Mouse (Mus musculus) thymus, adult 2 months (tissue): ENCODE measurements around the gene Cyp1a2. TPM values are rescaled to one million over a fixed set of nuclear protein-coding genes. Genes with fewer than 3 reads are reported as not detected.

Source experiments
- DNase-seq: peaks from one replicate; pipeline ENCODE4 v3.0.0; 2021
- H3K27ac ChIP-seq: fragments of 200-500 bp; 2 replicates; pipeline ENCODE4 v1.5.1; 2012; ENCODE audit warnings: low read length, control low read depth; ENCODE audit not compliant: control insufficient read depth, insufficient read depth
- H3K27me3 ChIP-seq: fragments of 200-500 bp; 2 replicates; pipeline ENCODE4 v1.6.1; 2012; ENCODE audit warnings: mild to moderate bottlenecking, low read length, moderate library complexity, mixed read lengths; ENCODE audit not compliant: control insufficient read depth, insufficient read depth
- H3K36me3 ChIP-seq: fragments of 200-500 bp; 2 replicates; pipeline ENCODE4 v1.6.1; 2012; ENCODE audit warnings: mild to moderate bottlenecking, low read length, moderate library complexity; ENCODE audit not compliant: control insufficient read depth, insufficient read depth
- H3K4me1 ChIP-seq: fragments of 200-500 bp; replicated peaks from 2 replicates; pipeline ENCODE4 v1.6.1; 2012; ENCODE audit warnings: low read length; ENCODE audit not compliant: control insufficient read depth, insufficient read depth
- H3K4me3 ChIP-seq: fragments of 200-500 bp; 2 replicates; pipeline ENCODE4 v1.5.1; 2012; ENCODE audit warnings: mild to moderate bottlenecking, low read length, control low read depth, moderate library complexity; ENCODE audit not compliant: control insufficient read depth, insufficient read depth
- CTCF ChIP-seq: fragments of 200-500 bp; IDR thresholded peaks from 2 replicates; pipeline ENCODE4 v1.5.1; 2012; ENCODE audit warnings: mild to moderate bottlenecking, control low read depth, low read length, moderate library complexity, borderline replicate concordance; ENCODE audit not compliant: control insufficient read depth, poor library complexity, insufficient read depth; ENCODE audit errors: extremely low read depth
- POLR2A ChIP-seq: fragments of 200-500 bp; IDR thresholded peaks from 2 replicates; pipeline ENCODE4 v1.6.1; 2012; ENCODE audit warnings: mild to moderate bottlenecking, low read length, control low read depth, moderate library complexity; ENCODE audit not compliant: control insufficient read depth, poor library complexity, insufficient read depth; ENCODE audit errors: extremely low read depth
- WGBS: fragments of 180-500 bp; shearing (Covaris S2); methylation state at CpG from one replicate; pipeline ENCODE4 v1.1.7; 2018; 5-methylcytosine and 5-hydroxymethylcytosine counted together
- polyA plus RNA-seq: library from polyadenylated mRNA; depleted of rRNA; stranded (reverse); fragments of >200 nt; gene quantifications from 2 replicates; pipeline ENCODE4 v1.2.3, GENCODE M21; 2012

The Cyp1a2 gene
- polyA plus RNA-seq, 1 experiment, result 1.1 TPM

- TF ChIP-seq POLR2A (peak; percentile 90), CTCF (peak; percentile 98)
- no peaks in the 10 kb centered on the region; the same call in 1 of the 2 replicates for H3K36me3 ChIP-seq
- peak overlapping the region; percentile 87 for H3K27ac ChIP-seq
- peak; percentile 92 for DNase-seq
- peaks cover 64% of the 10 kb centered on the region for H3K4me1 ChIP-seq
- no peaks in the 10 kb centered on the region for H3K27me3 ChIP-seq
- peak overlapping the region; percentile 75 for H3K4me3 ChIP-seq
- 1% methylated on average over 83 of the region's 85 CpGs for WGBS
Measured at GRCm38 (mm10) chr9:57644944-57645893, 38.3 kb downstream of the Cyp1a2 start.

GRCm38 (mm10) chr9:57644442-57644943 lies 39.0 kb downstream of the Cyp1a2 start:
- Histone ChIP-seq H3K4me3 (peak overlapping the region; percentile 75), H3K4me1 (peaks cover 68% of the 10 kb centered on the region), H3K27me3 (no peaks in the 10 kb centered on the region), H3K36me3 (no peaks in the 10 kb centered on the region; the same call in 1 of the 2 replicates), H3K27ac (peak overlapping the region; percentile 87)
- no peak for DNase-seq
- WGBS, result 0% methylated on average over 18 of the region's 18 CpGs
- TF ChIP-seq POLR2A (no peak), CTCF (no peak)

DNA sequence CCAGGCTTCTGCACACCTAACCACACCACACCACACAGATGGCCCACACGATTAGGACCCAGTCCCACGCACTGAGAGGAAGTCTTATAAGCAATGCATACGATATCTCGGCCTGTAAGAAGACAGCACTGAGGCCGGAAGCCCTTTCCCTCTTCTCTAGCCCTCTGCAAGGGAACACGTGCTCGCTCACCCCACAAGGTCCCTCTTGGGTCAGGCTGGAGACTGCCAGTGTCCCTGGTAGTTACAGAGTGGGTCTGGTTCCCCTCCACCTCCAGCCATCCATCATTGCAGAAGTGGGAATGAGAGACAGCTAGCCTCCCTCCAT lies 39.7 kb downstream of the Cyp1a2 start:
- DNase-seq, result peak; percentile 70

DNA sequence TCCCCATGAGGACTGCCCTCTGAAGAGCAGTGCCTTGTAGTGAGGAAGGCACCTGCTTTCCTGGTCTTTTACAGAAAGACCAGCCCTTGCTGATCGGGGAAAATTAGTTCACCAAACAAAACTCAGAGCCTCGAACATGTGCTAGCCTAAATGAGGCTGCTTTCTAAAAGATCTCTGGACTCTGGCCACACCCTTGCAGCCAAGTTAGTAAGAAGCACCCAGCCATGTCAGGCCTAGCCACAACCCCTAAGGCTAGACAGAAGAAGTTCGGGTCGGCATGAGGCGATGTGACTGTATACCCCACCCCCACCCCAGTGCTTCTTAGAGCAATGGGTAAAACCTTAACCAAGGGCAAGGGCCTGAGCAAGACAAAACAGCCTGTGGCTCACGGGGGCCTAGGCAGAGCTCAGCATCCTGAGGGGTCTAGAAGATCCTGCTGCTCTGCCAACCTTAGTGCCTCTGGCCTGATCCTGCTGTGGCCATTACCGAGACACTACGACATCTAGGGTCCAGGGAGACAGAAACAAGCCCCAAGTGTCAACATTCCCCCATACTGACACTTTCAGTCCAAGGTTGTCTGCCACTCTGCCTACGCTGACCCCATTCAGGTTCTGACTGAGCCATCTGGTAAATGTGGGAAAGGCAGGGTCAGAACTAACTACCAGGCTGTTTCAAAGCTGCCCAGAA lies 40.2 kb downstream of the Cyp1a2 start:
- H3K27me3 ChIP-seq, result no peaks in the 10 kb centered on the region
- no peak for DNase-seq
- WGBS, result 6% methylated on average over 9 of the region's 9 CpGs

More for the DNA sequence above, 39.7 kb downstream of the Cyp1a2 start:
- TF ChIP-seq CTCF (no peak), POLR2A (no peak)
- peak overlapping the region; percentile 87 for H3K27ac ChIP-seq
- H3K36me3 ChIP-seq, result no peaks in the 10 kb centered on the region; the same call in 1 of the 2 replicates
- WGBS, result 3% methylated on average over 7 of the region's 7 CpGs
- H3K4me1 ChIP-seq, result peaks cover 73% of the 10 kb centered on the region
- H3K27me3 ChIP-seq, result no peaks in the 10 kb centered on the region
- peak overlapping the region; percentile 56 for H3K4me3 ChIP-seq

DNA sequence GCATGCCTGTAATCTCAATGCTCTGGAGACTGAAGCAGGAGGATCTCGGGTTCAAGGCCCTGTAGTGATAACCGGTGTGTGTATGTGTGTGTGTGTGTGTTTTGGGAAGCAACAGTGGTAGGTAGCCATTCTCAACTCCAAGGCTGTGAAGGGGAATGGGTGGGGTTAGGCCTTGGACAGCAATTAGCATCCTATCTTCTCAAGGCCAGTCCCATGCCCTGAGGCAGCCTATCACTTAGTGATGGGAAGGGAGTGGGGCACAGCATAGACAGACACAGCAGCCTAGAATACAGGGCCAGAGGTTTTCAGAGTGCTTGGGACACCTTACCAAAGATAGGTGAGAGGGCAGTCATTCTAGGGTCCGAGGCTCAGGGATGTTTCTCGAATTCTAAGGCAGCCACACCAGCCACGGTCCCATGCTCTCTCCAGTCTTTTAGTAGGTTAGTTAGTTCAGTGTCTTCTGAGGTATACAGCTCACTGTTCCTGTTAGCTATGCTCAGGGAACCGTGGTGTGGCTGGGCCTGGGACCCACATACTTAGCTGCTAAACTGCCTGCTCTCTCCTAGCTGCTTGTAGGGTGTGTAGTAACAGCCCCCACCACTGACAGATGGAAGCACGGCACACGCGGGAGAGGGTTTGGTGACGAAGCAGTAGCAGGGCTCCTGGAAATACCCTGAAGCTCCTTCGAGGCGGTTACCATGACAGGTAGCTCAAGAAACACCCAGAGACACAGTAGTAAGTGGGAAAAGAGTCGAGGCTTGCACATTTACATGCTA lies 41.5 kb downstream of the Cyp1a2 start:
- H3K4me3 ChIP-seq, result peak overlapping the region; percentile 16
- H3K27ac ChIP-seq, result peak overlapping the region; percentile 85
- H3K27me3 ChIP-seq, result no peaks in the 10 kb centered on the region
- DNase-seq, result no peak
- WGBS, result 35% methylated on average over 13 of the region's 13 CpGs
- no peak for TF ChIP-seq CTCF
- no peak for TF ChIP-seq POLR2A
- peaks cover 76% of the 10 kb centered on the region for H3K4me1 ChIP-seq
- no peaks in the 10 kb centered on the region; the same call in 1 of the 2 replicates for H3K36me3 ChIP-seq

More for the DNA sequence above, 40.2 kb downstream of the Cyp1a2 start:
- no peak for TF ChIP-seq POLR2A
- no peak for TF ChIP-seq CTCF
- H3K27ac ChIP-seq, result peak overlapping the region; percentile 85
- peak overlapping the region; percentile 56 for H3K4me3 ChIP-seq
- peaks cover 73% of the 10 kb centered on the region for H3K4me1 ChIP-seq
- H3K36me3 ChIP-seq, result no peaks in the 10 kb centered on the region; the same call in 1 of the 2 replicates

DNA sequence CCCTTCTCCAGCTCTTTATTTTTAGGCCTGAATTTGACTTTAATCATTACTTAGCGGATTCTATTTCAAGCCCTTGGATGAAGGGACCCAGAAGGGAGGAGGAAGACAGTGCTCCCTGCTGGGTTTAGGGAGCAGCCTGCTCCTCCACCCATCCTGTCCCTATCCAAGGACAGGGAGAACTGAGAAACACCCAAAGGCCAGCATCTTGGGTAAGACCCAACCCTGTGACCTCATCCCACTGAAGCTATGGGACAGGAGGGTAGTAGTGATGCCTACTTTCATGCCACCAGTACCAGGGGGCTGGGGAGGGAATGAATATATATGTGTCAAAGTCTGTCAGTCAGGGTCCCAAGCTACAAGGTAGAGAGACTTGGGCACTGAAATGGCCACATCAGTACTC lies 42.5 kb downstream of the Cyp1a2 start:
- H3K27me3 ChIP-seq, result no peaks in the 10 kb centered on the region
- H3K4me1 ChIP-seq, result peaks cover 68% of the 10 kb centered on the region
- H3K27ac ChIP-seq, result peak overlapping the region; percentile 85
- DNase-seq, result no peak
- H3K36me3 ChIP-seq, result no peaks in the 10 kb centered on the region; the same call in 1 of the 2 replicates
- H3K4me3 ChIP-seq, result no peak overlapping the region
- WGBS, result 84% methylated on average over 1 of the region's 1 CpGs
- TF ChIP-seq POLR2A (no peak), CTCF (no peak)
